Mouse (Mus musculus): ENCODE results near the gene 4930550C14Rik.

DNA sequence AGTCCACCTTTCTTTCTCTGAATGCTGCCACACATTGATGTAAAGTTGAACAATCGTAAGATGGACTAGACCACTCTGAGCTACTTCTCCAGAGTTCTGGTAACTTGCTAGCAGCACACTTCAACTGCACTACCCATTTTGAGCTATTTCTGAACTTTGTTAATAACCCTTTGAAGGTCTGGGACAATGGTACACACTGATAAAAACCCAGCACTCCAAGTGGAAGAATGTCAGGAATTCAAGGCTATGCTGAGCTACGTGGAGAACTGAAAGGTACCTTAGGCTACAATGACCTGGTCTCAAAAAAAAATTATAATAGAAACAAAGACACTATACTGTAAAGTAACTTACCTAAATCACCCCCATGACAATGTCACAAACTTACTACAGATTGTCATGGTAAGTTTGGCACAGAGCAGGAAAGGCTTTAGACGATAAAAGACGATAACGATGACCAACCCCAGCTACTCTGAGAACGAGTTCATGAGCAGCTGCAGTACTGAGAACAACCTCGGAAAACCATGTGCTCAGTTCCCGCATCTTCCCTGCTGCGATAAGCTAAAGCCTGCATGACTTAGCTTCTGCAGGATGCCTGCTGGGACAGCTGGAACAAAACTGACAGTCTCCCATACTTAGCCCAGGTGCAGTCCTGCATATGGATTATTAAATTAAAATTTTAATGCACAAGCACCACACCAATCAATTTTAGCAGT is 70.8 kb downstream of the 4930550C14Rik start:
- TF ChIP-seq UBTF (IDR thresholded peaks at IDR 0.05; ENCODE audit: low read depth, low read length) (no peak), CTCF (conservative IDR thresholded peaks at IDR 0.05 in 1 of 2, IDR thresholded peaks at IDR 0.05 in 1 of 2; ENCODE audit: low read depth in 2 of 2, low read length in 2 of 2) (no peak), SMC3 (IDR thresholded peaks at IDR 0.05; ENCODE audit: low read depth, low read length) (no peak), EP300 (IDR thresholded peaks at IDR 0.05; ENCODE audit: low read length) (no peak), POLR2A (IDR thresholded peaks at IDR 0.05; ENCODE audit: low read depth, low read length) (no peak), RAD21 (IDR thresholded peaks at IDR 0.05; ENCODE audit: low read depth, low read length) (no peak), NELFE (IDR thresholded peaks at IDR 0.05; ENCODE audit: low read depth, low read length) (no peak), CHD2 (IDR thresholded peaks at IDR 0.05; ENCODE audit: low read length) (no peak), POLR2AphosphoS2 (IDR thresholded peaks at IDR 0.05; ENCODE audit: low read depth, low read length) (no peak), SIN3A (IDR thresholded peaks at IDR 0.05; ENCODE audit: low read length) (no peak), ZC3H11A (IDR thresholded peaks at IDR 0.05; ENCODE audit: low read depth, low read length) (no peak), MYC (IDR thresholded peaks at IDR 0.05; ENCODE audit: low read depth, low read length) (no peak), MAX (IDR thresholded peaks at IDR 0.05; ENCODE audit: low read length) (no peak)

Data from CH12.LX (cell line).